Mouse (Mus musculus): Measurements from ENCODE around the gene Ccl1. TPM values are rescaled to one million over a fixed set of nuclear protein-coding genes. Genes with fewer than 3 reads are reported as not detected.

The Ccl1 gene
- polyA plus RNA-seq (2014; fragmentation: Nextera tagmentation; extraction: Ambion mirVana): not detected in 2 replicates

GRCm38 (mm10) chr11:82305590-82305989, at the start of gene Ccl1:
Gene Ccl1 (minus strand): TSS chr11:82305690.
- Histone ChIP-seq H3K4me1 (ENCODE audit: control insufficient read depth, insufficient read depth, low read length) (no peaks in the 10 kb centered on the region), H3K4me3 (ENCODE audit: low read depth, low read length) (no peak within 1 kb of the TSS), H3K9me3 (ENCODE audit: control insufficient read depth, low read length) (no peaks in the 10 kb centered on the region), H3K27me3 (ENCODE audit: control insufficient read depth, insufficient read depth, low read length) (no peaks in the 10 kb centered on the region; the same call in 1 of the 2 replicates), H3K36me3 (ENCODE audit: control insufficient read depth, insufficient read depth, low read length) (no peaks in the 10 kb centered on the region), H3K27ac (ENCODE audit: low read depth, low read length) (no peak within 1 kb of the TSS), H3K4me2 (ENCODE audit: low read depth) (no peak within 1 kb of the TSS), H3K9ac (ENCODE audit: low read length) (no peak within 1 kb of the TSS)
- ATAC-seq (ENCODE audit: insufficient read depth, low FRiP score, low TSS enrichment): no peak
- WGBS: 79% methylated on average over 4 of the region's 4 CpGs
- DNase-seq (ENCODE audit: low spot score): no peak

GRCm38 (mm10) chr11:82351039-82351438, 45.5 kb upstream of the Ccl1 start:
- no peak for ATAC-seq (ENCODE audit: insufficient read depth, low FRiP score, low TSS enrichment)
- no peaks in the 10 kb centered on the region for H3K36me3 ChIP-seq (ENCODE audit: control insufficient read depth, insufficient read depth, low read length)
- H3K27ac ChIP-seq (ENCODE audit: low read depth, low read length): no peak overlapping the region
- H3K4me1 ChIP-seq (ENCODE audit: control insufficient read depth, insufficient read depth, low read length): no peaks in the 10 kb centered on the region
- no peak overlapping the region for H3K9ac ChIP-seq (ENCODE audit: low read length)
- no peak overlapping the region for H3K4me2 ChIP-seq (ENCODE audit: low read depth)
- no peak overlapping the region for H3K4me3 ChIP-seq (ENCODE audit: low read depth, low read length)
- 90% methylated on average over 10 of the region's 10 CpGs for WGBS
- H3K9me3 ChIP-seq (ENCODE audit: control insufficient read depth, low read length): no peaks in the 10 kb centered on the region
- no peak for DNase-seq (ENCODE audit: low spot score)
- no peaks in the 10 kb centered on the region for H3K27me3 ChIP-seq (ENCODE audit: control insufficient read depth, insufficient read depth, low read length)

GRCm38 (mm10) chr11:82340900-82341299, 35.4 kb upstream of the Ccl1 start:
- ATAC-seq (ENCODE audit: insufficient read depth, low FRiP score, low TSS enrichment) (no peak), DNase-seq (ENCODE audit: low spot score) (no peak)
- H3K4me3 ChIP-seq (ENCODE audit: low read depth, low read length): no peak overlapping the region
- no peak overlapping the region for H3K4me2 ChIP-seq (ENCODE audit: low read depth)
- no peak overlapping the region for H3K9ac ChIP-seq (ENCODE audit: low read length)
- no peaks in the 10 kb centered on the region for H3K36me3 ChIP-seq (ENCODE audit: control insufficient read depth, insufficient read depth, low read length)
- peaks cover 4% of the 10 kb centered on the region; the same call in 1 of the 2 replicates for H3K4me1 ChIP-seq (ENCODE audit: control insufficient read depth, insufficient read depth, low read length)
- H3K27me3 ChIP-seq (ENCODE audit: control insufficient read depth, insufficient read depth, low read length): no peaks in the 10 kb centered on the region
- H3K9me3 ChIP-seq (ENCODE audit: control insufficient read depth, low read length): no peaks in the 10 kb centered on the region
- peak overlapping the region; percentile 42; the same call in 1 of the 2 replicates for H3K27ac ChIP-seq (ENCODE audit: low read depth, low read length)
- WGBS: 51% methylated on average over 2 of the region's 2 CpGs

- H3K27ac ChIP-seq (ENCODE audit: low read depth, low read length): peak overlapping the region; percentile 42; the same call in 1 of the 2 replicates
- no peaks in the 10 kb centered on the region for H3K36me3 ChIP-seq (ENCODE audit: control insufficient read depth, insufficient read depth, low read length)
- H3K4me3 ChIP-seq (ENCODE audit: low read depth, low read length): no peak overlapping the region
- DNase-seq (ENCODE audit: low spot score) (no peak), ATAC-seq (ENCODE audit: insufficient read depth, low FRiP score, low TSS enrichment) (no peak)
- no peak overlapping the region for H3K4me2 ChIP-seq (ENCODE audit: low read depth)
- no peaks in the 10 kb centered on the region for H3K9me3 ChIP-seq (ENCODE audit: control insufficient read depth, low read length)
- H3K4me1 ChIP-seq (ENCODE audit: control insufficient read depth, insufficient read depth, low read length): no peaks in the 10 kb centered on the region; the same call in 1 of the 2 replicates
- no peaks in the 10 kb centered on the region for H3K27me3 ChIP-seq (ENCODE audit: control insufficient read depth, insufficient read depth, low read length)
- 36% methylated on average over 6 of the region's 6 CpGs for whole genome bisulfite sequencing
- no peak overlapping the region for H3K9ac ChIP-seq (ENCODE audit: low read length)
Observed at GRCm38 (mm10) chr11:82340416-82340815, 34.9 kb upstream of the Ccl1 start.

- Histone ChIP-seq H3K9ac (ENCODE audit: low read length) (no peak overlapping the region), H3K27ac (ENCODE audit: low read depth, low read length) (0 out of 2 replicates have a peak overlapping the region, but pooled peaks have one; percentile 42), H3K4me3 (ENCODE audit: low read depth, low read length) (no peak overlapping the region), H3K36me3 (ENCODE audit: control insufficient read depth, insufficient read depth, low read length) (no peaks in the 10 kb centered on the region), H3K9me3 (ENCODE audit: control insufficient read depth, low read length) (no peaks in the 10 kb centered on the region), H3K4me1 (ENCODE audit: control insufficient read depth, insufficient read depth, low read length) (no peaks in the 10 kb centered on the region), H3K27me3 (ENCODE audit: control insufficient read depth, insufficient read depth, low read length) (no peaks in the 10 kb centered on the region), H3K4me2 (ENCODE audit: low read depth) (no peak overlapping the region)
- DNase-seq (ENCODE audit: low spot score) (peak; percentile 51), ATAC-seq (ENCODE audit: insufficient read depth, low FRiP score, low TSS enrichment) (peak; percentile 55)
- WGBS: 3% methylated on average over 7 of the region's 7 CpGs
Observed at GRCm38 (mm10) chr11:82339921-82340401, 34.5 kb upstream of the Ccl1 start.

- no peak for ATAC-seq (ENCODE audit: insufficient read depth, low FRiP score, low TSS enrichment)
- WGBS: 53% methylated on average over 7 of the region's 7 CpGs
Observed at GRCm38 (mm10) chr11:82313153-82313552, 7.7 kb upstream of the Ccl1 start.

GRCm38 (mm10) chr11:82310336-82311045, 5.0 kb upstream of the Ccl1 start:
- 28% methylated on average over 12 of the region's 12 CpGs for WGBS
- Histone ChIP-seq H3K9ac (ENCODE audit: low read length) (no peak overlapping the region), H3K27me3 (ENCODE audit: control insufficient read depth, insufficient read depth, low read length) (no peaks in the 10 kb centered on the region), H3K4me1 (ENCODE audit: control insufficient read depth, insufficient read depth, low read length) (no peaks in the 10 kb centered on the region), H3K4me3 (ENCODE audit: low read depth, low read length) (no peak overlapping the region), H3K36me3 (ENCODE audit: control insufficient read depth, insufficient read depth, low read length) (no peaks in the 10 kb centered on the region), H3K9me3 (ENCODE audit: control insufficient read depth, low read length) (no peaks in the 10 kb centered on the region), H3K27ac (ENCODE audit: low read depth, low read length) (no peak overlapping the region), H3K4me2 (ENCODE audit: low read depth) (0 out of 2 replicates have a peak overlapping the region, but pooled peaks have one; percentile 6)
- DNase-seq (ENCODE audit: low spot score) (peak; percentile 18), ATAC-seq (ENCODE audit: insufficient read depth, low FRiP score, low TSS enrichment) (no peak)

More at GRCm38 (mm10) chr11:82313153-82313552, 7.7 kb upstream of the Ccl1 start:
- peak; percentile 51 for DNase-seq (ENCODE audit: low spot score)
- H3K27ac ChIP-seq (ENCODE audit: low read depth, low read length): no peak overlapping the region
- H3K36me3 ChIP-seq (ENCODE audit: control insufficient read depth, insufficient read depth, low read length): no peaks in the 10 kb centered on the region
- no peak overlapping the region for H3K4me3 ChIP-seq (ENCODE audit: low read depth, low read length)
- H3K9me3 ChIP-seq (ENCODE audit: control insufficient read depth, low read length): no peaks in the 10 kb centered on the region
- H3K4me2 ChIP-seq (ENCODE audit: low read depth): no peak overlapping the region
- H3K4me1 ChIP-seq (ENCODE audit: control insufficient read depth, insufficient read depth, low read length): no peaks in the 10 kb centered on the region
- no peaks in the 10 kb centered on the region for H3K27me3 ChIP-seq (ENCODE audit: control insufficient read depth, insufficient read depth, low read length)
- no peak overlapping the region for H3K9ac ChIP-seq (ENCODE audit: low read length)

- Histone ChIP-seq H3K4me2 (ENCODE audit: low read depth) (no peak overlapping the region), H3K9ac (ENCODE audit: low read length) (no peak overlapping the region), H3K4me1 (ENCODE audit: control insufficient read depth, insufficient read depth, low read length) (no peaks in the 10 kb centered on the region), H3K4me3 (ENCODE audit: low read depth, low read length) (no peak overlapping the region), H3K27me3 (ENCODE audit: control insufficient read depth, insufficient read depth, low read length) (no peaks in the 10 kb centered on the region), H3K9me3 (ENCODE audit: control insufficient read depth, low read length) (no peaks in the 10 kb centered on the region), H3K36me3 (ENCODE audit: control insufficient read depth, insufficient read depth, low read length) (no peaks in the 10 kb centered on the region), H3K27ac (ENCODE audit: low read depth, low read length) (no peak overlapping the region)
- WGBS: 84% methylated on average over 4 of the region's 4 CpGs
- no peak for DNase-seq (ENCODE audit: low spot score)
- no peak for ATAC-seq (ENCODE audit: insufficient read depth, low FRiP score, low TSS enrichment)
Observed at GRCm38 (mm10) chr11:82297895-82298294, 7.6 kb downstream of the Ccl1 start.

GRCm38 (mm10) chr11:82290841-82291240, 14.6 kb downstream of the Ccl1 start:
- no peaks in the 10 kb centered on the region for H3K4me1 ChIP-seq (ENCODE audit: control insufficient read depth, insufficient read depth, low read length)
- H3K36me3 ChIP-seq (ENCODE audit: control insufficient read depth, insufficient read depth, low read length): no peaks in the 10 kb centered on the region
- ATAC-seq (ENCODE audit: insufficient read depth, low FRiP score, low TSS enrichment): no peak
- no peaks in the 10 kb centered on the region; the same call in 1 of the 2 replicates for H3K9me3 ChIP-seq (ENCODE audit: control insufficient read depth, low read length)
- DNase-seq (ENCODE audit: low spot score): no peak
- H3K4me2 ChIP-seq (ENCODE audit: low read depth): no peak overlapping the region
- H3K4me3 ChIP-seq (ENCODE audit: low read depth, low read length): no peak overlapping the region
- H3K27ac ChIP-seq (ENCODE audit: low read depth, low read length): no peak overlapping the region
- no peak overlapping the region for H3K9ac ChIP-seq (ENCODE audit: low read length)
- no peaks in the 10 kb centered on the region for H3K27me3 ChIP-seq (ENCODE audit: control insufficient read depth, insufficient read depth, low read length)
